Mouse (Mus musculus) stomach, embryonic 14.5 days (tissue): ENCODE results near the gene Casp9. TPM values are rescaled to one million over a fixed set of nuclear protein-coding genes. Genes with fewer than 3 reads are reported as not detected.

ENCODE experiments used
- ATAC-seq: fragments of 200-750 bp; cut with Nextera tagmentation; 2 replicates; pipeline ENCODE4 v1.8.0; 2017; ENCODE audit warnings: low read depth, moderate TSS enrichment; ENCODE audit not compliant: insufficient number of reproducible peaks, insufficient read depth, low FRiP score
- H3K27ac ChIP-seq: fragments of 300-500 bp; sonication (generic); 2 replicates; pipeline ENCODE4 v1.5.1; 2014; ENCODE audit warnings: mild to moderate bottlenecking, low read length, moderate library complexity, mixed read lengths
- H3K27me3 ChIP-seq: fragments of 300-500 bp; sonication (generic); 2 replicates; pipeline ENCODE4 v1.6.1; 2014; ENCODE audit warnings: low read length, control low read depth, mixed read lengths; ENCODE audit not compliant: control insufficient read depth, insufficient read depth
- H3K36me3 ChIP-seq: fragments of 300-500 bp; sonication (generic); 2 replicates; pipeline ENCODE4 v1.6.1; 2014; ENCODE audit warnings: mild to moderate bottlenecking, control low read depth, low read length, moderate library complexity, mixed read lengths; ENCODE audit not compliant: control insufficient read depth, insufficient read depth
- H3K4me1 ChIP-seq: fragments of 300-500 bp; sonication (generic); 2 replicates; pipeline ENCODE4 v1.6.1; 2014; ENCODE audit warnings: low read length, control low read depth, mixed read lengths; ENCODE audit not compliant: control insufficient read depth, insufficient read depth
- H3K4me2 ChIP-seq: fragments of 300-500 bp; sonication (generic); replicated peaks from 2 replicates; pipeline ENCODE4 v1.6.1; 2014; ENCODE audit warnings: low read depth, low read length, control low read depth
- H3K4me3 ChIP-seq: fragments of 300-500 bp; sonication (generic); 2 replicates; pipeline ENCODE4 v1.5.1; 2014; ENCODE audit warnings: low read depth, low read length, control low read depth
- H3K9ac ChIP-seq: fragments of 300-500 bp; sonication (generic); replicated peaks from 2 replicates; pipeline ENCODE4 v1.6.1; 2014; ENCODE audit warnings: low read depth, mild to moderate bottlenecking, control low read depth, low read length, moderate library complexity, mixed read lengths
- H3K9me3 ChIP-seq: fragments of 300-500 bp; sonication (generic); 2 replicates; pipeline ENCODE4 v1.6.1; 2016; ENCODE audit warnings: low read depth, low read length, control low read depth; ENCODE audit not compliant: control insufficient read depth
- whole genome bisulfite sequencing: fragments of 180-500 bp; shearing (Covaris S2); extraction: QIAGEN DNeasy Blood & Tissue Kit; methylation state at CpG from one replicate; pipeline ENCODE4 v1.1.7; 2014; 5-methylcytosine and 5-hydroxymethylcytosine counted together
- polyA plus RNA-seq: library from polyadenylated mRNA; unstranded; fragments of >200 nt; fragmentation: Nextera tagmentation; extraction: Ambion mirVana; gene quantifications from 2 replicates; pipeline ENCODE4 v1.2.1, GENCODE M21; 2014

The Casp9 gene
- polyA plus RNA-seq, 1 experiment from 2014 or later = 18.0 TPM

GRCm38 (mm10) chr4:141858501-141858900, 65.1 kb downstream of the Casp9 start:
- WGBS = 73% methylated on average over 20 of the region's 20 CpGs
- peaks cover 22% of the 10 kb centered on the region for H3K36me3 ChIP-seq
- H3K4me2 ChIP-seq = no peak overlapping the region
- H3K4me3 ChIP-seq = no peak overlapping the region
- no peak for ATAC-seq
- no peak overlapping the region for H3K9ac ChIP-seq
- no peaks in the 10 kb centered on the region for H3K27me3 ChIP-seq
- no peak overlapping the region for H3K27ac ChIP-seq
- H3K4me1 ChIP-seq = 0 out of 2 replicates have a peak, but pooled peaks cover 2% of the 10 kb centered on the region
- no peaks in the 10 kb centered on the region for H3K9me3 ChIP-seq

- H3K4me3 ChIP-seq = no peak overlapping the region
- H3K4me1 ChIP-seq = 0 out of 2 replicates have a peak, but pooled peaks cover 2% of the 10 kb centered on the region
- H3K27ac ChIP-seq = no peak overlapping the region
- H3K27me3 ChIP-seq = no peaks in the 10 kb centered on the region
- peaks cover 23% of the 10 kb centered on the region for H3K36me3 ChIP-seq
- no peak for ATAC-seq
- H3K4me2 ChIP-seq = no peak overlapping the region
- no peaks in the 10 kb centered on the region for H3K9me3 ChIP-seq
- WGBS = 90% methylated on average over 14 of the region's 14 CpGs
- no peak overlapping the region for H3K9ac ChIP-seq
These were observed 65.9 kb downstream of the Casp9 start for GRCm38 (mm10) chr4:141859351-141859750.

- 0 out of 2 replicates have a peak, but pooled peaks cover 2% of the 10 kb centered on the region for H3K4me1 ChIP-seq
- no peaks in the 10 kb centered on the region for H3K27me3 ChIP-seq
- no peak overlapping the region for H3K4me3 ChIP-seq
- no peak; the same call in 1 of the 2 replicates for ATAC-seq
- H3K4me2 ChIP-seq = no peak overlapping the region
- peaks cover 25% of the 10 kb centered on the region for H3K36me3 ChIP-seq
- peak overlapping the region; percentile 44; the same call in 1 of the 2 replicates for H3K27ac ChIP-seq
- no peak overlapping the region for H3K9ac ChIP-seq
- WGBS = 53% methylated on average over 19 of the region's 19 CpGs
- no peaks in the 10 kb centered on the region for H3K9me3 ChIP-seq
These were observed 66.9 kb downstream of the Casp9 start for GRCm38 (mm10) chr4:141860246-141860841.

- no peak overlapping the region for H3K4me3 ChIP-seq
- peaks cover 8% of the 10 kb centered on the region for H3K4me1 ChIP-seq
- H3K9me3 ChIP-seq = no peaks in the 10 kb centered on the region
- H3K4me2 ChIP-seq = no peak overlapping the region
- no peak overlapping the region for H3K27ac ChIP-seq
- ATAC-seq = no peak
- no peak overlapping the region for H3K9ac ChIP-seq
- WGBS = 86% methylated on average over 17 of the region's 17 CpGs
- H3K27me3 ChIP-seq = no peaks in the 10 kb centered on the region
- peaks cover 25% of the 10 kb centered on the region for H3K36me3 ChIP-seq
These were observed 68.3 kb downstream of the Casp9 start for GRCm38 (mm10) chr4:141861591-141862295.

GRCm38 (mm10) chr4:141862867-141863266, 69.5 kb downstream of the Casp9 start:
- peaks cover 19% of the 10 kb centered on the region for H3K4me1 ChIP-seq
- no peak overlapping the region for H3K27ac ChIP-seq
- no peak overlapping the region for H3K9ac ChIP-seq
- H3K4me3 ChIP-seq = no peak overlapping the region
- 84% methylated on average over 5 of the region's 5 CpGs for WGBS
- H3K27me3 ChIP-seq = no peaks in the 10 kb centered on the region
- ATAC-seq = no peak
- H3K9me3 ChIP-seq = no peaks in the 10 kb centered on the region
- no peak overlapping the region for H3K4me2 ChIP-seq
- peaks cover 25% of the 10 kb centered on the region for H3K36me3 ChIP-seq

- Histone ChIP-seq H3K4me2 (no peak overlapping the region), H3K9me3 (no peaks in the 10 kb centered on the region), H3K9ac (no peak overlapping the region), H3K4me3 (no peak overlapping the region), H3K27ac (no peak overlapping the region), H3K27me3 (no peaks in the 10 kb centered on the region), H3K4me1 (peaks cover 23% of the 10 kb centered on the region), H3K36me3 (peaks cover 25% of the 10 kb centered on the region)
- WGBS = 85% methylated on average over 7 of the region's 7 CpGs
- ATAC-seq = no peak
These were observed 70.4 kb downstream of the Casp9 start for GRCm38 (mm10) chr4:141863726-141864280.

- H3K27ac ChIP-seq = no peak overlapping the region
- peaks cover 21% of the 10 kb centered on the region for H3K36me3 ChIP-seq
- 94% methylated on average over 8 of the region's 8 CpGs for WGBS
- H3K4me2 ChIP-seq = no peak overlapping the region
- ATAC-seq = no peak
- peaks cover 24% of the 10 kb centered on the region for H3K4me1 ChIP-seq
- H3K9me3 ChIP-seq = no peaks in the 10 kb centered on the region
- no peak overlapping the region for H3K9ac ChIP-seq
- no peaks in the 10 kb centered on the region for H3K27me3 ChIP-seq
- no peak overlapping the region for H3K4me3 ChIP-seq
These were observed 71.1 kb downstream of the Casp9 start for GRCm38 (mm10) chr4:141864506-141864905.

GRCm38 (mm10) chr4:141865006-141865405, 71.6 kb downstream of the Casp9 start:
- Histone ChIP-seq H3K36me3 (peaks cover 16% of the 10 kb centered on the region), H3K27me3 (no peaks in the 10 kb centered on the region), H3K4me1 (peaks cover 29% of the 10 kb centered on the region), H3K4me3 (no peak overlapping the region), H3K9me3 (no peaks in the 10 kb centered on the region), H3K9ac (no peak overlapping the region), H3K4me2 (no peak overlapping the region), H3K27ac (no peak overlapping the region)
- ATAC-seq = no peak
- WGBS = 93% methylated on average over 5 of the region's 5 CpGs
